ENCODE assay signal across 18 mouse cellular contexts in the genomic region with DNA sequence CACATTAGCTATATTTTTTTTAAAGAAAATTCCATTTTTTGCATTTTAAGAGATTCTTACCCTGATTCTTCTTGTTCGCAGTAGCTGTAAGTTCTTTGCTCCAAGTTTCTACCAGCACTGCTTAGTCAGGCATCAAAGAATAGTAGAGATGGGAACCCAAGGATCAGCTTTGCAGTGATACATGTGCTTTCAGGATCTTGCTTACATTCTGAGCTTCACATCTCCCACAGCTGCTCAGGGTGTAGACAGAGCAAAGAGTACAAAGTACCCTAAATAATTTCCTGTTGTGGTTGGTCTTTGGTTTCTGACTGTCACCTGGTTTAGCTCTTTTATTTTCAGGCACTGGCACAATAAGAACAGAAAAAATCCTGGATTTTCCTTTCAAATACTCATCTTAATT. TPM values are rescaled to one million over a fixed set of nuclear protein-coding genes. Genes with fewer than 3 reads are reported as not detected.
A peak's percentile ranks its signal among the peaks of the same experiment; 100 is the strongest.
DNase-seq lines count a peak whose midpoint lies in the region; ATAC-seq and TF ChIP-seq lines count a peak whose summit lies in the region.
"Had no signal": no experiment of that assay in that cellular context is flagged by ENCODE, and none has a peak within 500 bp of the region (broad histone marks: within the 10 kb centered on the region; RNA-seq: fewer than 3 reads in every experiment).

No protein-coding gene starts in this region.

- H3K27ac ChIP-seq in lung, postnatal 0 days (ENCODE audit: low read length) = no peak overlapping the region
- H3K27ac ChIP-seq: forebrain, embryonic 12.5 days; heart, embryonic 13.5 days; hindbrain, embryonic 15.5 days; macrophage; midbrain, embryonic 10.5 days; neural tube, embryonic 12.5 days had no signal

- H3K36me3 ChIP-seq in lung, postnatal 0 days (ENCODE audit: insufficient read depth, low read length) = no peaks in the 10 kb centered on the region

- no peak overlapping the region for H3K4me2 ChIP-seq in lung, postnatal 0 days (replicated peaks; ENCODE audit: low read depth, low read length)
- H3K4me2 ChIP-seq: forebrain, embryonic 12.5 days; heart, embryonic 13.5 days; hindbrain, embryonic 15.5 days; neural tube, embryonic 12.5 days had no signal

- H3K4me3 ChIP-seq in lung, postnatal 0 days (ENCODE audit: low read depth, low read length) = no peak overlapping the region
- H3K4me3 ChIP-seq: forebrain, embryonic 12.5 days; heart, embryonic 13.5 days; hindbrain, embryonic 15.5 days; midbrain, embryonic 10.5 days; neural tube, embryonic 12.5 days had no signal

- no peak for ATAC-seq in lung, postnatal 0 days
- peak; percentile 38 for ATAC-seq in activated CD4-positive, CD25-positive, alpha-beta regulatory T cell, adult 4 months

- intact Hi-C loops in left cerebral cortex, postnatal 4 days (cut with DNase I) = loop anchor here (10.0 kb wide), 1 partner anchor 68 kb away; no protein-coding TSS in a partner anchor

- H3K9me3 ChIP-seq in lung, postnatal 0 days (ENCODE audit: low read length) = no peaks in the 10 kb centered on the region
- H3K9me3 ChIP-seq: forebrain, embryonic 12.5 days; heart, embryonic 13.5 days; hindbrain, embryonic 15.5 days; midbrain, embryonic 10.5 days; neural tube, embryonic 12.5 days had no signal

- 73% methylated on average over 1 of the region's 1 CpGs for WGBS in lung, postnatal 0 days

- no peak for TF ChIP-seq EP300 in lung, postnatal 0 days (IDR thresholded peaks at IDR 0.05)

- 0 out of 2 replicates have a peak, but pooled peaks cover 6% of the 10 kb centered on the region for H3K4me1 ChIP-seq in lung, postnatal 0 days (ENCODE audit: insufficient read depth, low read depth, low read length)

- no peak for TF ChIP-seq CTCF in lung, postnatal 0 days (IDR thresholded peaks at IDR 0.05)

- no peak overlapping the region for H3K9ac ChIP-seq in lung, postnatal 0 days (replicated peaks; ENCODE audit: low read depth)
- H3K9ac ChIP-seq: forebrain, embryonic 12.5 days; heart, embryonic 13.5 days; hindbrain, embryonic 15.5 days; neural tube, embryonic 12.5 days had no signal

- DNase-seq in lung, postnatal 25 days (ENCODE audit: low spot score) = peak; percentile 18
- no peak for DNase-seq in lung, postnatal 0 days (ENCODE audit: low spot score)
- DNase-seq in naive thymus-derived CD4-positive, alpha-beta T cell, adult 2 months (ENCODE audit: low read depth) = peak; percentile 53
- no peak for DNase-seq in left cerebral cortex, postnatal 4 days
- DNase-seq in right cerebral cortex, postnatal 25 days = no peak
- no peak for DNase-seq in kidney, adult 8-10 months
- DNase-seq: cerebellum, adult 9-11 months; gastrocnemius, postnatal 10 days; heart, adult 11 months; kidney, postnatal 36 days; lung, adult 18-20 months had no signal

- H3K27me3 ChIP-seq in lung, postnatal 0 days (replicated peaks; ENCODE audit: insufficient read depth, low read length) = no peaks in the 10 kb centered on the region
- H3K27me3 ChIP-seq: forebrain, embryonic 12.5 days; heart, embryonic 13.5 days; hindbrain, embryonic 15.5 days; neural tube, embryonic 12.5 days had no signal

RNA-seq across cellular contexts. Expression of gene Tiparp, which starts 9.1 kb away (rescaled TPM):
- 45.1 and 45.3 TPM in 2 replicates for polyA plus RNA-seq in lung, postnatal 0 days (2015; fragmentation: Nextera tagmentation; extraction: Ambion mirVana)
- 1 to 10 TPM; 5.5 to 9.2 TPM for polyA plus RNA-seq in activated CD4-positive, CD25-positive, alpha-beta regulatory T cell, adult 4 months (2017; shearing (Covaris generic))
- 10 to 100 TPM; 13.7 to 17.3 TPM for total RNA-seq in left cerebral cortex, postnatal 4 days (2021)

Comparison
In these comparisons a context has a peak if more than half of its experiments do, and no peak if none do; other contexts are left out.
1. DNase-seq: peak in lung, postnatal 25 days (single experiment) and naive thymus-derived CD4-positive, alpha-beta T cell, adult 2 months (single experiment); none in lung, postnatal 0 days (single experiment), left cerebral cortex, postnatal 4 days (single experiment), right cerebral cortex, postnatal 25 days (single experiment) and kidney, adult 8-10 months (0 of 2).